Comparison of ENCODE assay signal across 21 mouse cellular contexts in the genomic region with DNA sequence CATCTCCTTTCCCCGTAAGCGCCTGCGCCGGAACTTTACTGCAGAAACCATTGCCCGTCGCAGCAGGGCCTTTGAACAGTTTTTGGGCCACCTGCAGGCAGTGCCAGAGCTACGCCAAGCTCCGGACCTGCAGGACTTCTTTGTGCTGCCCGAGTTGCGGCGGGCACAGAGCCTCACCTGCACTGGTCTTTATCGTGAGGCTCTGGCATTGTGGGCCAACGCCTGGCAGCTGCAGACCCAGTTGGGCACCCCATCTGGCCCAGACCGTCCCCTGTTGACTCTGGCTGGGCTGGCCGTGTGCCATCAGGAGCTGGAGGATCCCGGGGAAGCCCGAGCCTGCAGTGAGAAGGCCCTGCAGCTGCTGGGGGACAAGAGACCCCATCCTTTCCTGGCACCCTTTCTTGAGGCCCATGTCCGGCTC. TPM values are rescaled to one million over a fixed set of nuclear protein-coding genes. Genes with fewer than 3 reads are reported as not detected.
A peak's percentile ranks its signal among the peaks of the same experiment; 100 is the strongest.
DNase-seq lines count a peak whose midpoint lies in the region; ATAC-seq and TF ChIP-seq lines count a peak whose summit lies in the region.
"Had no signal": no experiment of that assay in that cellular context is flagged by ENCODE, and none has a peak within 500 bp of the region (broad histone marks: within the 10 kb centered on the region; RNA-seq: fewer than 3 reads in every experiment).

No protein-coding gene starts in this region.

- no peaks in the 10 kb centered on the region for H3K27me3 ChIP-seq in neural tube, embryonic 13.5 days
- H3K27me3 ChIP-seq in cerebellum, adult 2 months (ENCODE audit: control insufficient read depth, insufficient read depth, low read length): no peaks in the 10 kb centered on the region
- no peaks in the 10 kb centered on the region for H3K27me3 ChIP-seq in liver, embryonic 14.5 days (ENCODE audit: control insufficient read depth, insufficient read depth, low read length)
- H3K27me3 ChIP-seq: forebrain, embryonic 15.5 days; heart, embryonic 15.5 days; limb, embryonic 12.5 days had no signal

- H3K9me3 ChIP-seq in neural tube, embryonic 13.5 days: no peaks in the 10 kb centered on the region
- no peaks in the 10 kb centered on the region for H3K9me3 ChIP-seq in liver, embryonic 14.5 days (ENCODE audit: control insufficient read depth, low read length)
- H3K9me3 ChIP-seq: embryonic facial prominence, embryonic 10.5 days; forebrain, embryonic 15.5 days; heart, embryonic 15.5 days; hindbrain, embryonic 10.5 days; limb, embryonic 12.5 days had no signal

- no peak for ATAC-seq in neural tube, embryonic 13.5 days (ENCODE audit: low read depth)
- no peak for ATAC-seq in liver, embryonic 14.5 days (ENCODE audit: insufficient read depth)
- ATAC-seq: forebrain, embryonic 15.5 days; inflammation-experienced regulatory T-cells, adult 6 months; midbrain, embryonic 16.5 days had no signal

- H3K4me3 ChIP-seq in neural tube, embryonic 13.5 days: no peak overlapping the region
- H3K4me3 ChIP-seq in cerebellum, adult 2 months (replicated peaks; ENCODE audit: insufficient read depth, low read depth, low read length): no peak overlapping the region
- H3K4me3 ChIP-seq in liver, embryonic 14.5 days (ENCODE audit: insufficient read depth in 1 of 2, low read depth in 2 of 2, low read length in 2 of 2): no peak overlapping the region
- H3K4me3 ChIP-seq: embryonic facial prominence, embryonic 10.5 days; forebrain, embryonic 15.5 days; heart, embryonic 15.5 days; hindbrain, embryonic 10.5 days; layer of hippocampus, adult 2 months; left cerebral cortex, adult 2 months; limb, embryonic 12.5 days had no signal

- H3K9ac ChIP-seq in neural tube, embryonic 13.5 days: peak overlapping the region; percentile 22; the same call in 1 of the 2 replicates
- no peak overlapping the region for H3K9ac ChIP-seq in liver, embryonic 14.5 days (replicated peaks)
- H3K9ac ChIP-seq: heart, embryonic 15.5 days; limb, embryonic 12.5 days had no signal

- peaks cover 69% of the 10 kb centered on the region for H3K36me3 ChIP-seq in neural tube, embryonic 13.5 days
- H3K36me3 ChIP-seq in liver, embryonic 14.5 days (replicated peaks; ENCODE audit: control insufficient read depth, insufficient read depth, low read depth): peaks cover 20% of the 10 kb centered on the region

- no peak overlapping the region for H3K4me2 ChIP-seq in neural tube, embryonic 13.5 days
- H3K4me2 ChIP-seq in liver, embryonic 14.5 days (ENCODE audit: low read depth): no peak overlapping the region
- H3K4me2 ChIP-seq: forebrain, embryonic 15.5 days; heart, embryonic 15.5 days; limb, embryonic 12.5 days had no signal

- peak; percentile 90 for DNase-seq in heart, adult 11 months
- no peak for DNase-seq in heart, postnatal 4 days
- no peak for DNase-seq in neural tube, embryonic 10.5 days (ENCODE audit: extremely low spot score, low spot score)
- DNase-seq in cerebellum, adult 2 months: peak; percentile 73 to 74
- no peak for DNase-seq in liver, embryonic 14.5 days (ENCODE audit: low read depth in 3 of 3, low spot score in 3 of 3)
- DNase-seq in thymus, postnatal 0 days (ENCODE audit: low spot score): no peak
- DNase-seq: B cell, adult 2 months; lung, adult 18-20 months had no signal

- 86% methylated on average over 18 of the region's 18 CpGs for WGBS in neural tube, embryonic 13.5 days
- 16% methylated on average over 18 of the region's 18 CpGs for WGBS in cerebellum, adult 2 months
- WGBS in liver, embryonic 14.5 days (ENCODE audit: insufficient replicate concordance): 89% methylated on average over 18 of the region's 18 CpGs

- H3K27ac ChIP-seq in neural tube, embryonic 13.5 days (replicated peaks): no peak overlapping the region
- H3K27ac ChIP-seq in cerebellum, adult 2 months (ENCODE audit: insufficient read depth, low read length): peak overlapping the region; percentile 8; the same call in 1 of the 2 replicates
- no peak overlapping the region for H3K27ac ChIP-seq in liver, embryonic 14.5 days
- H3K27ac ChIP-seq: embryonic facial prominence, embryonic 10.5 days; forebrain, embryonic 15.5 days; hindbrain, embryonic 10.5 days; layer of hippocampus, adult 2 months; left cerebral cortex, adult 2 months; limb, embryonic 12.5 days; stomach, postnatal 0 days had no signal

- no peak for TF ChIP-seq EP300 in liver, embryonic 14.5 days (IDR thresholded peaks at IDR 0.05; ENCODE audit: low read depth)

- TF ChIP-seq CTCF in cerebellum, adult 2 months (IDR thresholded peaks at IDR 0.05; ENCODE audit: borderline replicate concordance, insufficient read depth, low read depth, low read length): no peak
- TF ChIP-seq CTCF in liver, embryonic 14.5 days (IDR thresholded peaks at IDR 0.05; ENCODE audit: low read depth): 0 out of 2 replicates have a peak, but pooled peaks have one; percentile 3

- no peak for TF ChIP-seq POLR2A in cerebellum, adult 2 months (IDR thresholded peaks at IDR 0.05; ENCODE audit: borderline replicate concordance, insufficient read depth, low read length)

- peaks cover 8% of the 10 kb centered on the region for H3K4me1 ChIP-seq in neural tube, embryonic 13.5 days (replicated peaks)
- peaks cover 27% of the 10 kb centered on the region for H3K4me1 ChIP-seq in cerebellum, adult 2 months (ENCODE audit: control insufficient read depth, insufficient read depth, low read length)
- peaks cover 7 to 15% of the 10 kb centered on the region in 2 experiments; a peak in 3 of 4 replicates for H3K4me1 ChIP-seq in liver, embryonic 14.5 days (replicated peaks; ENCODE audit: control insufficient read depth in 2 of 2, insufficient read depth in 2 of 2, low read length in 1 of 2)

RNA-seq across cellular contexts. Expression of a gene that starts 6.2 kb away (rescaled TPM):
- total RNA-seq in heart, postnatal 4 days (2021): 10 to 100 TPM; 22.9 to 24.1 TPM
- polyA plus RNA-seq in neural tube, embryonic 13.5 days (2015; fragmentation: Nextera tagmentation; extraction: Ambion mirVana): 17.1 and 22.9 TPM in 2 replicates
- polyA plus RNA-seq in cerebellum, adult 2 months (2012; rRNA removed): 70.7 and 70.8 TPM in 2 replicates
- polyA plus RNA-seq in liver, embryonic 14.5 days (2012; rRNA removed): 2.3 TPM in 2 replicates
- 2.9 and 4.4 TPM in 2 replicates for polyA plus RNA-seq in liver, embryonic 14.5 days (2014; fragmentation: Nextera tagmentation; extraction: Ambion mirVana)
- polyA plus RNA-seq in thymus, postnatal 0 days (2015; fragmentation: Nextera tagmentation; extraction: Ambion mirVana): 7.0 and 7.7 TPM in 2 replicates

RNA-seq across cellular contexts. Expression of a gene that starts 12.1 kb away (rescaled TPM):
- total RNA-seq in heart, postnatal 4 days (2021): 10 to 100 TPM in 1 of 2 experiments, not detected in 1; 10.8 TPM
- polyA plus RNA-seq in neural tube, embryonic 13.5 days (2015; fragmentation: Nextera tagmentation; extraction: Ambion mirVana): 9.3 and 25.7 TPM in 2 replicates
- 0.57 and 0.62 TPM in 2 replicates for polyA plus RNA-seq in cerebellum, adult 2 months (2012; rRNA removed)
- polyA plus RNA-seq in liver, embryonic 14.5 days (2012; rRNA removed): 0.15 and 0.32 TPM in 2 replicates
- 0.44 TPM in 1 of 2 replicates, not detected in the other for polyA plus RNA-seq in liver, embryonic 14.5 days (2014; fragmentation: Nextera tagmentation; extraction: Ambion mirVana)
- 5.8 and 10.7 TPM in 2 replicates for polyA plus RNA-seq in thymus, postnatal 0 days (2015; fragmentation: Nextera tagmentation; extraction: Ambion mirVana)
- total RNA-seq: granulocyte monocyte progenitor cell, adult 5-6 weeks; layer of hippocampus, adult 2 months; megakaryocyte-erythroid progenitor cell, adult 5-6 weeks had no signal
- polyA plus RNA-seq: embryonic facial prominence, embryonic 10.5 days; hindbrain, embryonic 10.5 days; inflammation-experienced regulatory T-cells, adult 6 months had no signal

RNA-seq across cellular contexts. Expression of a gene that starts 12.8 kb away (rescaled TPM):
- total RNA-seq in heart, postnatal 4 days (2021): 10 to 100 TPM; 13.1 to 13.5 TPM
- 20.3 and 21.5 TPM in 2 replicates for polyA plus RNA-seq in neural tube, embryonic 13.5 days (2015; fragmentation: Nextera tagmentation; extraction: Ambion mirVana)
- polyA plus RNA-seq in cerebellum, adult 2 months (2012; rRNA removed): 36.5 and 39.3 TPM in 2 replicates
- 20.6 and 22.1 TPM in 2 replicates for polyA plus RNA-seq in liver, embryonic 14.5 days (2012; rRNA removed)
- 13.5 and 14.7 TPM in 2 replicates for polyA plus RNA-seq in liver, embryonic 14.5 days (2014; fragmentation: Nextera tagmentation; extraction: Ambion mirVana)
- polyA plus RNA-seq in thymus, postnatal 0 days (2015; fragmentation: Nextera tagmentation; extraction: Ambion mirVana): 30.0 and 31.1 TPM in 2 replicates

RNA-seq across cellular contexts. Expression of a gene that starts 13.0 kb away (rescaled TPM):
- 1 to 10 TPM; 1.8 to 2.3 TPM for total RNA-seq in heart, postnatal 4 days (2021)
- polyA plus RNA-seq in neural tube, embryonic 13.5 days (2015; fragmentation: Nextera tagmentation; extraction: Ambion mirVana): 14.2 and 16.7 TPM in 2 replicates
- polyA plus RNA-seq in cerebellum, adult 2 months (2012; rRNA removed): 7.6 and 8.1 TPM in 2 replicates
- 2.2 and 2.4 TPM in 2 replicates for polyA plus RNA-seq in liver, embryonic 14.5 days (2012; rRNA removed)
- polyA plus RNA-seq in liver, embryonic 14.5 days (2014; fragmentation: Nextera tagmentation; extraction: Ambion mirVana): 3.7 and 4.5 TPM in 2 replicates
- 7.1 TPM in 2 replicates for polyA plus RNA-seq in thymus, postnatal 0 days (2015; fragmentation: Nextera tagmentation; extraction: Ambion mirVana)

RNA-seq across cellular contexts. Expression of a gene that starts 22.2 kb away (rescaled TPM):
- 100 to 1,000 TPM; 130 to 144 TPM for total RNA-seq in heart, postnatal 4 days (2021)
- 80.8 and 108 TPM in 2 replicates for polyA plus RNA-seq in neural tube, embryonic 13.5 days (2015; fragmentation: Nextera tagmentation; extraction: Ambion mirVana)
- polyA plus RNA-seq in cerebellum, adult 2 months (2012; rRNA removed): 0.55 and 1.0 TPM in 2 replicates
- 459 and 465 TPM in 2 replicates for polyA plus RNA-seq in liver, embryonic 14.5 days (2012; rRNA removed)
- 533 and 562 TPM in 2 replicates for polyA plus RNA-seq in liver, embryonic 14.5 days (2014; fragmentation: Nextera tagmentation; extraction: Ambion mirVana)
- polyA plus RNA-seq in thymus, postnatal 0 days (2015; fragmentation: Nextera tagmentation; extraction: Ambion mirVana): 379 and 497 TPM in 2 replicates

Comparison
In these comparisons a context has a peak if more than half of its experiments do, and no peak if none do; other contexts are left out.
1. DNase-seq: peak in heart, adult 11 months (single experiment) and cerebellum, adult 2 months (2 of 2); none in heart, postnatal 4 days (single experiment), neural tube, embryonic 10.5 days (single experiment), liver, embryonic 14.5 days (0 of 3) and thymus, postnatal 0 days (single experiment).